Mouse (Mus musculus): ENCODE data around the gene Fuca1. TPM values are rescaled to one million over a fixed set of nuclear protein-coding genes. Genes with fewer than 3 reads are reported as not detected.

Fuca1 gene
- total and polyA plus RNA-seq, 3 experiments = 26.8 to 48.6 TPM; not detected in 1

DNA sequence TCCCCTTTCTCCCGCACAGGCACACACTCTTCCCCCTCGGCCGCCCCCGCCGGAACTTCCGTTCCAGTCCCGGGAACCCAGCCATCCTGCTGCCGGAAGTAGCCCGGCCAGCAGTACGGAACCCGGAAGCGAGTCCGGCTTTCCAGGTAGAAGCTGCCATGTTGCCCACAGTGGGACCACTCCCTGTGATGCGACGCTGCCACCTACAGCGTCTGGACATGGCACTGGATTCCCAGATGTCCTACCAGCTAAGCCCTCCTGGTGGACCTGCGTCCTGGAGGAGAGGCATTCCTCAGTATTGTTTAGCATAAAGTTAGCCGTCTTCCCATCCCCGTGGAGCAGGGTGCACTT lies 52.0 kb downstream of the Fuca1 start, which contains the start of gene Lypla2 (continued):
- peak; percentile 92 for TF ChIP-seq HCFC1 (IDR thresholded peaks at IDR 0.05; ENCODE audit: low read depth, low read length)
- TF ChIP-seq USF2 (IDR thresholded peaks at IDR 0.05; ENCODE audit: borderline replicate concordance in 1 of 2, insufficient read depth in 1 of 2, low read depth in 1 of 2, low read length in 2 of 2) = no peak
- TF ChIP-seq POLR2A (IDR thresholded peaks at IDR 0.05; ENCODE audit: control insufficient read depth in 1 of 2, insufficient read depth in 1 of 2, low read depth in 1 of 2, low read length in 2 of 2, poor library complexity in 1 of 2) = peak; percentile 5 to 81
- TF ChIP-seq ETS1 (IDR thresholded peaks at IDR 0.05; ENCODE audit: low read depth, low read length) = peak; percentile 50; the same call in 1 of the 2 replicates
- no peak for TF ChIP-seq RAD21 (IDR thresholded peaks at IDR 0.05; ENCODE audit: low read depth, low read length)
- TF ChIP-seq MEF2A (IDR thresholded peaks at IDR 0.05; ENCODE audit: extremely low read depth, insufficient replicate concordance, low read depth, low read length, poor library complexity, severe bottlenecking) = no peak
- no peak for TF ChIP-seq JUND (IDR thresholded peaks at IDR 0.05; ENCODE audit: low read depth, low read length)
- no peak for TF ChIP-seq GATA1 (IDR thresholded peaks at IDR 0.05; ENCODE audit: low read depth, low read length)
- no peak for TF ChIP-seq CHD2 (IDR thresholded peaks at IDR 0.05; ENCODE audit: low read length)
- no peak for TF ChIP-seq CTCF (IDR thresholded peaks at IDR 0.05 in 2 of 3, conservative IDR thresholded peaks at IDR 0.05 in 1 of 3; ENCODE audit: control insufficient read depth in 1 of 3, insufficient read depth in 1 of 3, low read depth in 2 of 3, low read length in 3 of 3, poor library complexity in 1 of 3, severe bottlenecking in 1 of 3)
- no peak for TF ChIP-seq TAL1 (IDR thresholded peaks at IDR 0.05; ENCODE audit: low read length)
- peak; percentile 80 for TF ChIP-seq NELFE (IDR thresholded peaks at IDR 0.05; ENCODE audit: low read depth, low read length)
- no peak for TF ChIP-seq UBTF (IDR thresholded peaks at IDR 0.05; ENCODE audit: borderline replicate concordance, insufficient read depth, low read depth, low read length)
- no peak; the same call in 1 of the 2 replicates for TF ChIP-seq CHD1 (IDR thresholded peaks at IDR 0.05; ENCODE audit: low read depth, low read length)

DNA sequence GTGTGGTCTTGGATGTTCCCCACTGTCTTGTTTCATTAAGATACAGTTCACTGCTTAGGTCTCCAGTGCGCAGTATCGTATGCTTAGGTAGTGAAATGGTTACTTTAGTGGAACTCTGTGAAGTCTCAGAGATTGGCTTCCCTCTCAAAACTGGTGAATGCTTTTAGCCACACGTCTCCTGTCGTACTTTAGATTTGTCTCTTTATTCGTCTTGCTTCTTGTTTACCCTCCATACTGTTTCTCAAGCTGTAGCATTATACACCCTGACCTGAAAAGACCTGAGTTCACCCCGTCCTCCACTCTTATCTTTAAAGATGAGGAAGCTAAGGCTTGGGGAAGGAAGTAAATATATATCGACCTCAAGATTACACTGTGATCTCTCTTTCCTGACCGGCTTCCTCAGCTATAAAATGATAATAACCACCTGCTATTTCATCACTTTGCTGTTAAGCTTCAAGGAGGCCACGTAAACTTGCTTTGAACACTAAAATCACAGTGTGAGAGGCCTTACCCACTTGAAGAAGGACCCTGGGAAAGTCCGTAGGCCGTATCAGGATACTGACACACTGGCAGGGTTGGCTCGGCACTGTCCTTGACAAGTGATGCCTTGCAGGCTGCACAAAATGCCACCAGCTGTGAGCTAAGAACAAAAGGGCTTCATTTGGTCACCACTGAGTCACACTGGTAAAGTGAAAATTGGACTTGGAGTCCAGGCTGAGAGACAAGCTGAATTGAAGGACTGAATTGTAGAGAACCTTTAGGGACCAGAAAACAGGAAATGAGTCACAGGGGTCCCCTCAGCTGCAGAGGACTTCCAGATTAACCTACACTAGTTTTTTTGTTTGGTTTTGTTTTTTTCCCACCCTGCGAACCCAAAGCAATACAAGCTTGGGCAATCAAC lies 52.6 kb downstream of the Fuca1 start:
- Histone ChIP-seq H3K4me1 (ENCODE audit: control insufficient read depth in 1 of 2, insufficient read depth in 2 of 2, low read length in 2 of 2) (peaks cover 0 to 22% of the 10 kb centered on the region in 2 experiments; a peak in 3 of 4 replicates), H3K79me2 (ENCODE audit: control insufficient read depth, insufficient read depth, low read length, poor library complexity) (peaks cover 16% of the 10 kb centered on the region), H3K9me3 (replicated peaks; ENCODE audit: insufficient read depth, low read length) (no peaks in the 10 kb centered on the region), H3K36me3 (ENCODE audit: control insufficient read depth in 1 of 2, insufficient read depth in 2 of 2, low read length in 2 of 2) (peaks cover 11% of the 10 kb centered on the region in 2 experiments; a peak in 3 of 4 replicates), H3K9ac (ENCODE audit: control insufficient read depth, low read depth, low read length, poor library complexity, severe bottlenecking) (peak overlapping the region; percentile 83), H3K27me3 (ENCODE audit: control insufficient read depth in 1 of 2, insufficient read depth in 2 of 2, low read length in 2 of 2) (no peaks in the 10 kb centered on the region), H3K4me3 (ENCODE audit: control insufficient read depth in 1 of 2, insufficient read depth in 1 of 2, low read depth in 2 of 2, low read length in 2 of 2) (peak overlapping the region; percentile 68 to 90), H3K27ac (ENCODE audit: control insufficient read depth, low read depth, low read length) (peak overlapping the region; percentile 95)
- TF ChIP-seq TCF12 (IDR thresholded peaks at IDR 0.05; ENCODE audit: low read depth, low read length) (peak; percentile 68), ZKSCAN1 (IDR thresholded peaks at IDR 0.05; ENCODE audit: low read depth, low read length) (no peak), KAT2A (conservative IDR thresholded peaks at IDR 0.05; ENCODE audit: low read depth, low read length) (peak; percentile 41; the same call in 1 of the 2 replicates), MEF2A (IDR thresholded peaks at IDR 0.05; ENCODE audit: extremely low read depth, insufficient replicate concordance, low read depth, low read length, poor library complexity, severe bottlenecking) (no peak), RCOR1 (IDR thresholded peaks at IDR 0.05; ENCODE audit: low read depth, low read length) (peak; percentile 61; the same call in 1 of the 2 replicates), MXI1 (IDR thresholded peaks at IDR 0.05; ENCODE audit: low read depth, low read length) (peak; percentile 29; the same call in 1 of the 2 replicates), SIN3A (IDR thresholded peaks at IDR 0.05; ENCODE audit: low read length) (peak; percentile 62), HCFC1 (IDR thresholded peaks at IDR 0.05; ENCODE audit: low read depth, low read length) (peak; percentile 69), CTCF (IDR thresholded peaks at IDR 0.05 in 2 of 3, conservative IDR thresholded peaks at IDR 0.05 in 1 of 3; ENCODE audit: control insufficient read depth in 1 of 3, insufficient read depth in 1 of 3, low read depth in 2 of 3, low read length in 3 of 3, poor library complexity in 1 of 3, severe bottlenecking in 1 of 3) (no peak), ZNF384 (IDR thresholded peaks at IDR 0.05; ENCODE audit: low read depth, low read length) (peak; percentile 66), EP300 (IDR thresholded peaks at IDR 0.05; ENCODE audit: low read depth in 1 of 2, low read length in 2 of 2) (peak; percentile 76 to 89), POLR2A (IDR thresholded peaks at IDR 0.05; ENCODE audit: control insufficient read depth in 1 of 2, insufficient read depth in 1 of 2, low read depth in 1 of 2, low read length in 2 of 2, poor library complexity in 1 of 2) (peak; percentile 9; a peak in 1 of 4 replicates), ETS1 (IDR thresholded peaks at IDR 0.05; ENCODE audit: low read depth, low read length) (peak; percentile 78), TBP (IDR thresholded peaks at IDR 0.05; ENCODE audit: low read depth, low read length) (peak; percentile 48), NELFE (IDR thresholded peaks at IDR 0.05; ENCODE audit: low read depth, low read length) (peak; percentile 53; the same call in 1 of the 2 replicates), GATA1 (IDR thresholded peaks at IDR 0.05; ENCODE audit: low read depth, low read length) (peak; percentile 80), UBTF (IDR thresholded peaks at IDR 0.05; ENCODE audit: borderline replicate concordance, insufficient read depth, low read depth, low read length) (no peak), MYB (IDR thresholded peaks at IDR 0.05; ENCODE audit: low read depth, low read length) (peak; percentile 44; the same call in 1 of the 2 replicates)
- peak; percentile 80 for DNase-seq (ENCODE audit: low read depth, low spot score)
